ENCODE assay signal across 8 mouse cellular contexts in the genomic region with DNA sequence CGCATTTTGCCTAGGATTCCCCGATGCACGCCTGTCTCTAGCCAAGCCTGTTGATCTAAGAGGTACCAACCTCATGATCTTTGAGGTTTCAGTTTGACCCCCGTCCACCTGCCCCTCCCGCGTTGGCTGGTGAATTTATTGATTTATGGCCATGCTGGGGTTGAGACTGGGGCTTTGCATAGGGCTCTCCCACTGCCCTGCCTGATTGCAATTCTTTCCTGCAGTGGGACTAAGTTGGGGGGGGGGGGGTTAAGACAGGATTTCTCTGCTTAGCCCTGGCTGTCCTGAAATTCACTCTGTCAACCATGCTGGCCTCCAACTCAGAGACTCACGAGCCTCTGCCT. TPM values are rescaled to one million over a fixed set of nuclear protein-coding genes. Genes with fewer than 3 reads are reported as not detected.
DNase-seq lines count a peak whose midpoint lies in the region; ATAC-seq and TF ChIP-seq lines count a peak whose summit lies in the region.

No protein-coding gene starts in this region.

- peak overlapping the region; percentile 50 for H3K4me3 ChIP-seq in heart, embryonic 13.5 days
- H3K4me3 ChIP-seq in G1E (ENCODE audit: low read depth, low read length) (peak overlapping the region; percentile 65), macrophage (ENCODE audit: inconsistent target) (peak overlapping the region; percentile 26)
- peak overlapping the region; percentile 12; the same call in 1 of the 2 replicates for H3K4me3 ChIP-seq in hindbrain, embryonic 11.5 days (ENCODE audit: low read depth, low read length)

- WGBS in heart, embryonic 13.5 days, result 21% methylated on average over 7 of the region's 7 CpGs
- 20% methylated on average over 7 of the region's 7 CpGs for WGBS in hindbrain, embryonic 11.5 days
- WGBS in macrophage (ENCODE audit: missing documents), result 17% methylated on average over 7 of the region's 7 CpGs

- ATAC-seq in heart, embryonic 13.5 days (ENCODE audit: extremely low read depth, insufficient number of reproducible peaks, low FRiP score, low TSS enrichment), result no peak
- ATAC-seq in G1E (ENCODE audit: extremely low read depth, insufficient number of reproducible peaks, low FRiP score, poor library complexity, severe bottlenecking), result no peak
- no peak for ATAC-seq in hindbrain, embryonic 11.5 days (ENCODE audit: low FRiP score)
- no peak for ATAC-seq in cerebellum, adult (ENCODE audit: insufficient number of reproducible peaks, low FRiP score, low TSS enrichment)

- H3K9ac ChIP-seq in heart, embryonic 13.5 days, result peak overlapping the region; percentile 78
- no peak overlapping the region; the same call in 1 of the 2 replicates for H3K9ac ChIP-seq in hindbrain, embryonic 11.5 days (ENCODE audit: low read depth, low read length)

- TF ChIP-seq CTCF in G1E (IDR thresholded peaks at IDR 0.05; ENCODE audit: low read depth, low read length), result no peak

- peaks cover 18% of the 10 kb centered on the region for H3K36me3 ChIP-seq in heart, embryonic 13.5 days
- H3K36me3 ChIP-seq in G1E (replicated peaks) (peaks cover 31% of the 10 kb centered on the region), macrophage (ENCODE audit: inconsistent target) (peaks cover 10% of the 10 kb centered on the region)
- no peaks in the 10 kb centered on the region for H3K36me3 ChIP-seq in hindbrain, embryonic 11.5 days (ENCODE audit: control insufficient read depth, insufficient read depth, low read length)

- DNase-seq in heart, adult 11 months, result no peak
- DNase-seq in G1E (ENCODE audit: low spot score), result no peak
- no peak for DNase-seq in hindbrain, embryonic 11.5 days (ENCODE audit: low spot score)
- no peak for DNase-seq in ovary, postnatal 36 days (ENCODE audit: low spot score)
- no peak for DNase-seq in embryo, embryonic 10 days (ENCODE audit: low spot score)

- peaks cover 38% of the 10 kb centered on the region for H3K4me1 ChIP-seq in heart, embryonic 13.5 days
- H3K4me1 ChIP-seq in G1E (ENCODE audit: insufficient read depth, low read depth, low read length), result peaks cover 46% of the 10 kb centered on the region
- H3K4me1 ChIP-seq in hindbrain, embryonic 11.5 days (replicated peaks; ENCODE audit: control insufficient read depth, insufficient read depth, low read length), result no peaks in the 10 kb centered on the region; the same call in 1 of the 2 replicates

- H3K79me2 ChIP-seq in macrophage (ENCODE audit: inconsistent target), result no peaks in the 10 kb centered on the region

- H3K27me3 ChIP-seq in heart, embryonic 13.5 days (replicated peaks), result no peaks in the 10 kb centered on the region
- H3K27me3 ChIP-seq in G1E (ENCODE audit: insufficient read depth, low read length), result peaks cover 3% of the 10 kb centered on the region; the same call in 1 of the 2 replicates
- no peaks in the 10 kb centered on the region for H3K27me3 ChIP-seq in hindbrain, embryonic 11.5 days (ENCODE audit: control insufficient read depth, insufficient read depth, low read length)

- H3K27ac ChIP-seq in heart, embryonic 13.5 days (replicated peaks), result peak overlapping the region; percentile 74
- no peak overlapping the region for H3K27ac ChIP-seq in hindbrain, embryonic 11.5 days (ENCODE audit: low read depth, low read length)
- peak overlapping the region; percentile 46 for H3K27ac ChIP-seq in macrophage

- peak overlapping the region; percentile 72 for H3K4me2 ChIP-seq in heart, embryonic 13.5 days
- H3K4me2 ChIP-seq in hindbrain, embryonic 11.5 days (replicated peaks; ENCODE audit: low read depth, low read length), result peak overlapping the region; percentile 36

- peaks cover 3% of the 10 kb centered on the region; the same call in 1 of the 2 replicates for H3K9me3 ChIP-seq in heart, embryonic 13.5 days
- H3K9me3 ChIP-seq in G1E (replicated peaks), result peaks cover 4% of the 10 kb centered on the region; the same call in 1 of the 2 replicates
- no peaks in the 10 kb centered on the region for H3K9me3 ChIP-seq in hindbrain, embryonic 11.5 days (ENCODE audit: control insufficient read depth, low read length)

RNA-seq across cellular contexts. Expression of a gene that starts 13.8 kb away (rescaled TPM):
- 51.1 and 52.7 TPM in 2 replicates for polyA plus RNA-seq in heart, embryonic 13.5 days (2015; fragmentation: Nextera tagmentation; extraction: Ambion mirVana)
- total RNA-seq in G1E (2014; fragmentation: Nextera tagmentation) (16.7 and 21.3 TPM in 2 replicates), G1E (2017) (46.4 and 48.1 TPM in 2 replicates)
- polyA plus RNA-seq in G1E (2012) (73.3 and 81.7 TPM in 2 replicates), macrophage (2018) (27.5 to 46.5 TPM (median 35.7 TPM) in 3 replicates)
- polyA plus RNA-seq in hindbrain, embryonic 11.5 days (2014; fragmentation: Nextera tagmentation; extraction: Ambion mirVana), result 23.6 and 23.7 TPM in 2 replicates
- 10 to 100 TPM in 22 of 26 experiments, 1 to 10 TPM in 4; 4.2 to 89.0 (median 47.5) TPM for total RNA-seq in macrophage (2018; cell fraction: chromatin; rRNA removed)
- 10 to 100 TPM; 16.0 to 98.5 (median 45.4) TPM for total RNA-seq in macrophage (2018; cell fraction: cytosol; rRNA removed)
- total RNA-seq in macrophage (2018; cell fraction: nucleus; rRNA removed), result 100 to 1,000 TPM in 2 of 26 experiments, 10 to 100 TPM in 24; 11.3 to 126 (median 54.7) TPM

RNA-seq across cellular contexts. Expression of a gene that starts 22.9 kb away (rescaled TPM):
- polyA plus RNA-seq in heart, embryonic 13.5 days (2015; fragmentation: Nextera tagmentation; extraction: Ambion mirVana), result 0.07 and 0.11 TPM in 2 replicates
- total RNA-seq in G1E (2014; fragmentation: Nextera tagmentation) (not detected in 2 replicates), G1E (2017) (0.11 TPM in 1 of 2 replicates, not detected in the other)
- polyA plus RNA-seq in G1E (2012) (not detected in 2 replicates), macrophage (2018) (not detected in 3 replicates)
- polyA plus RNA-seq in hindbrain, embryonic 11.5 days (2014; fragmentation: Nextera tagmentation; extraction: Ambion mirVana), result 0.59 and 0.73 TPM in 2 replicates
- not detected for total RNA-seq in macrophage (2018; cell fraction: chromatin; rRNA removed)
- total RNA-seq in macrophage (2018; cell fraction: cytosol; rRNA removed), result not detected
- not detected for total RNA-seq in macrophage (2018; cell fraction: nucleus; rRNA removed)

RNA-seq across cellular contexts. Expression of a gene that starts 39.7 kb away (rescaled TPM):
- 41.6 and 51.4 TPM in 2 replicates for polyA plus RNA-seq in heart, embryonic 13.5 days (2015; fragmentation: Nextera tagmentation; extraction: Ambion mirVana)
- total RNA-seq in G1E (2014; fragmentation: Nextera tagmentation), result 7.0 and 14.5 TPM in 2 replicates
- total RNA-seq in G1E (2017), result 9.1 and 11.0 TPM in 2 replicates
- polyA plus RNA-seq in G1E (2012), result 14.9 and 20.7 TPM in 2 replicates
- polyA plus RNA-seq in hindbrain, embryonic 11.5 days (2014; fragmentation: Nextera tagmentation; extraction: Ambion mirVana), result 45.3 and 50.6 TPM in 2 replicates
- 10 to 100 TPM; 13.3 to 67.7 (median 37.2) TPM for total RNA-seq in macrophage (2018; cell fraction: chromatin; rRNA removed)
- total RNA-seq in macrophage (2018; cell fraction: cytosol; rRNA removed), result 10 to 100 TPM in 25 of 26 experiments, 1 to 10 TPM in 1; 9.9 to 21.9 (median 15.1) TPM
- 10 to 100 TPM; 10.5 to 54.0 (median 24.5) TPM for total RNA-seq in macrophage (2018; cell fraction: nucleus; rRNA removed)
- polyA plus RNA-seq in macrophage (2018), result 4.0 to 14.4 TPM (median 12.6 TPM) in 3 replicates

RNA-seq across cellular contexts. Expression of a gene that starts 59.9 kb away (rescaled TPM):
- 9.5 and 11.3 TPM in 2 replicates for polyA plus RNA-seq in heart, embryonic 13.5 days (2015; fragmentation: Nextera tagmentation; extraction: Ambion mirVana)
- total RNA-seq in G1E (2014; fragmentation: Nextera tagmentation) (2.5 and 2.9 TPM in 2 replicates), G1E (2017) (1.5 and 1.7 TPM in 2 replicates)
- polyA plus RNA-seq in G1E (2012) (1.4 and 1.5 TPM in 2 replicates), macrophage (2018) (6.5 to 7.1 TPM (median 6.8 TPM) in 3 replicates)
- 5.2 and 5.7 TPM in 2 replicates for polyA plus RNA-seq in hindbrain, embryonic 11.5 days (2014; fragmentation: Nextera tagmentation; extraction: Ambion mirVana)
- total RNA-seq in macrophage (2018; cell fraction: chromatin; rRNA removed), result 10 to 100 TPM in 21 of 26 experiments, 1 to 10 TPM in 5; 5.5 to 39.0 (median 18.5) TPM
- total RNA-seq in macrophage (2018; cell fraction: cytosol; rRNA removed), result 1 to 10 TPM; 2.4 to 9.2 (median 7.3) TPM
- total RNA-seq in macrophage (2018; cell fraction: nucleus; rRNA removed), result 10 to 100 TPM in 19 of 26 experiments, 1 to 10 TPM in 7; 4.9 to 34.1 (median 16.7) TPM

Comparison
In these comparisons a context has a peak if more than half of its experiments do, and no peak if none do; other contexts are left out.
1. H3K4me3 ChIP-seq: peak in every context shown above with its lines; median percentile 65 in G1E; 50 in heart, embryonic 13.5 days; 26 in macrophage; 12 in hindbrain, embryonic 11.5 days.